Mouse (Mus musculus) effector memory CD4-positive, alpha-beta T cell, adult 7 months (primary cell): ENCODE measurements around the gene Clcn3. TPM values are rescaled to one million over a fixed set of nuclear protein-coding genes. Genes with fewer than 3 reads are reported as not detected.

Experiments
- polyA plus RNA-seq: library from polyadenylated mRNA; unstranded; fragments of 100-300 nt; shearing (Covaris generic); gene quantifications from one replicate; pipeline ENCODE4 v1.2.1, GENCODE M21; 2017

The Clcn3 gene
- polyA plus RNA-seq = 41.2 TPM

GRCm38 (mm10) chr8:60982701-60983687 is at the start of gene Clcn3:
Clcn3 (minus strand) TSS chr8:60983300.

GRCm38 (mm10) chr8:60992910-60993638 is 10.0 kb upstream of the Clcn3 start, which contains the start of gene Nek1:
Nek1 (plus strand) TSS chr8:60993195.

GRCm38 (mm10) chr8:60889843-60890519 is 93.1 kb downstream of the Clcn3 start, which contains the start of gene Hpf1:
Hpf1 (plus strand) TSS chr8:60890418.

Other genes with a start within 250 kb of the Clcn3 start
- gene Hpf1, start 92.9 kb downstream of the Clcn3 start, polyA plus RNA-seq = 65.9 TPM
- 15.7 TPM for gene Nek1, start 9.9 kb upstream of the Clcn3 start, polyA plus RNA-seq
- gene Sh3rf1, start 240.6 kb upstream of the Clcn3 start, polyA plus RNA-seq = 4.0 TPM